Mouse (Mus musculus) CD4-positive, CD25-positive, alpha-beta regulatory T cell, adult 2 months (primary cell): Measurements from ENCODE around the gene Dync1li1.
A peak's percentile ranks its signal among the peaks of the same experiment; 100 is the strongest.
"Not testable (repeated sequence)": the region's sequence is repeated elsewhere in the genome, so short reads cannot be mapped to it uniquely, and the experiment has no call there.

ENCODE experiments used
- DNase-seq: peaks from one replicate; pipeline ENCODE4 v3.0.0-alpha.2; 2012; ENCODE audit warnings: low read depth, low spot score

Dync1li1 gene

GRCm38 (mm10) chr9:114673626-114674025 lies 15.0 kb upstream of the Dync1li1 start:
- DNase-seq = no peak

- no peak for DNase-seq
These were observed 10.0 kb upstream of the Dync1li1 start for GRCm38 (mm10) chr9:114678576-114678975.

DNA sequence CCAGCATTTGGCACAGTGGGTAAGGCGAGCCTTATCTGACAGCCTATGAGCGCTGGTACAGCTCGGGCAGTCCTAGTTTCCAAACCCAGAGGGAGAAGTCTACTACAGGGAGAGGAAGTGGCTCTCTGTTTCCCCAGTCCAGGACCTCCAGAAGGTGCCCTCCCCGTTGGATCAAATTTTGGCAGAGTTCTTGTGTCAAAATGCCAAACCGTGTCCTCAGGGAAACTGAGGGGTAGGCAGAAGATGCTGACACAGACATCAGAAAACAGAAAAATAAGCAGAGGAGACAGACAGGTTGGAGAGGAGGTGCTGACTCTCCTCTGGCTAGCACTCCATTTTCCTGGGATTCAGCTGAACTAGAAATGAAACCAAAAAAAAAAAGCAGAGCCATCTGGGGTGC lies 8.6 kb upstream of the Dync1li1 start:
- no peak for DNase-seq

DNA sequence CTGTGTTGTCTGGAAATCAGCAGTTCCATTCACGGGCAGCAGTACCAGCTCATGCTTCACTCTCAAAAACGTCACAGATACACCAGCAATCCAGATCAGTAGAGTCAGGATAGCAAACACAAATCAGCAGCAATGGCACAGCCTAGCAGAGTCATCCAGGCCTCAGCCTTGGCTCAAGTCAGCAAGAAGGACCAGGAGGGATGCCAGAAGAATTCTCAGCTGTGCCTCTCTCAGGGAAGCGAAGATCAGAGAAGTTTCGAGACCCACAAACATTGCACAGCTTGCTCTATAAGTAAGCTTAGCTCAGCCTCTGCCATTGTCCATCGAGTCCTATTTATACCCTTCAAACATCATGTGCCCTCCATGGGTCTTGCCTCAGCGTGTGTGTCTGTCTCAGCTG lies 8.1 kb upstream of the Dync1li1 start:
- DNase-seq = no peak

DNA sequence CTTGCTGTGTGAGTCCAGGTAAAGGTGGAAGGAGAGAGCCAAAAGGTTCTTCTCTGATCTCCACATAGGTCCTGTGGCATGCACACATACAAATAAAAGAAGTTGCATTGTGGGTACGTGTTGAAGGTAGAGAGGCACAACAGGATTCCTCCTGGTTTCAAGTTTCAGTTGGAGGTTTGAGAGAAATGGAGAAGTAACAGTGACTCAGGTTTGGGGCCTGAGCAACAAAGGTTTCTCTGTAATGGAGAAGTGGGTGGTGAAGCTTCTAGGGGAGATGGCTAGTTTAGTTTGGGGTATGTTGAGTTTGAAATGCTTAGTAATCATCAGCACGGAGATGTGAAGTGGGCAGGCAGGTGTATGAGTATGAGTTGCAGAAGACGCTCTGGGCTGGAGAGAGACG lies 6.4 kb upstream of the Dync1li1 start:
- DNase-seq = no peak

DNA sequence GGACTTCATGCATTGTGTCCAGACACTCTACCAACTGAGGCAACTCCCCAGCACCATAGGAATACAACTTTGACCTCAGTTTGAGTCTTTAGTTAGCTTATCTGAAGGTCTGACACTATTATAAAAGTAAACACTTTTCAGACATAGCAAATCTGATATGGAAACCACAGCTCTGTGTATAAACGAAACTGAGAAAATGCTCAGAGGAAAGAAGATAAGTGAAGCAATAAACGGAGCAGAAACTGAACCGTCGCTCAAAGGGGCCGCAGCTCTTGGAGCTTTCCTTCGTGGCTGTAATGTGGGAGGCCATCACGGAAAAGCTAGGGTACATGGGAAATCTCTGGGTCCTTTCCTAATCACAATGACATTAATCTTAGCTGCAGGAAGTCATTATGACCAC lies 2.3 kb upstream of the Dync1li1 start:
- peak; percentile 17 for DNase-seq

GRCm38 (mm10) chr9:114687639-114688038 lies 951 bp upstream of the Dync1li1 start:
- peak; percentile 20 for DNase-seq

- DNase-seq = no peak
These were observed 390 bp downstream of the Dync1li1 start for GRCm38 (mm10) chr9:114688953-114689407.

DNA sequence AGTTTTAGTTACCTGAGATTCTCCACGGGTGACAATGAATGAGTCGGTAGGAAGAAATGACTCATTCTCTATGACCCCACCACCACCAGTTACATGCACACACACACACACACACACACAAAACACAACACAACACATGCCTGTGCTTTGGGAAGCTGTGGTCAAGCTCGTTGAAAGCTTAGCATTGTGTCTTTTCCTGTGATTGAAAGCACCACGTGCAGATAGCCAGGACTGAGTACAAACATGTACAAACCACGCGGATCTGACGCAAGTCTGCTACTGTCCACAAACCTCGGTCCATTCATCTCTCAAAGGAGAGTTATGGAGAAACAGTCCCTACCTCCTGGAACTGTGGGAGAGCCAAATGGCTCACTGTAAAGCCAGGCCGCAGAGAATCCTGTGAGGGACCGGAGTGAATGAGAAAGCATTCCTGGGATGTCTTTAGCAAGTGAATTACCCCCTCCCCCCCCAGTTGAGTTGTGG lies 1.6 kb downstream of the Dync1li1 start:
- DNase-seq = peak; percentile 5

DNA sequence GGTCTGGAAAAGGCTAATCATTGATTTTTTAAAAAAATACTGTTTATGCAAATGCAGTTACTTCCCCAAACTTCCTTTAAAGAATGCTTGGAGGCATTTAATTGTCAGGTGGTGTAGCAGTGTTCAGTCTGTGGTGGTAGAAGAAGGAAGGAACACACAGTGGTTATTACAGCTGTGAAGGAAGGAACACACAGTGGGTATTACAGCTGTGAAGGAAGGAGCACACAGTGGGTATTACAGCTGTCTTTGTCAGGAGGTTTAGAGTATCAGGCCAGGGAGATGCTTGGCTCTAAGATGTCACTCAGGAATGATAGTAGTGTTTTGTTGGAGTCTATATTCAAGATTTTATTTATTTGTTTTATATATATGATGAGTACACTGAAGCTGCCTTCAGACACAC lies 2.5 kb downstream of the Dync1li1 start:
- no peak for DNase-seq

DNA sequence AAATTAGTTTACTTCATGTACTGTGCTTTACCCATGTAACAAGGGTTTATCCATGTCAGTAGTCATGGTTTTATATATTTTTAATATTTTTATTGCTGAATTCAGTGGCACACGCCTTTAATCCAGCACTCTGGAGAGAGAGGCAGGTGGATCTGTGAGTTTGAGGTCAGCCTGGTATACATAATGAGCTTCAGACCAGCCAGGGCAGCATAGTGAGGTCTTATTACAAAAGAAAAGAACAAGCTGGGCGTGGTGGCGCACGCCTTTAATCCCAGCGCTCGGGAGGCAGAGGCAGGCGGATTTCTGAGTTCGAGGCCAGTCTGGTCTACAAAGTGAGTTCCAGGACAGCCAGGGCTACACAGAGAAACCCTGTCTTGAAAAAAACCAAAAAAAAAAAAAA lies 7.1 kb downstream of the Dync1li1 start:
- DNase-seq = not testable (repeated sequence)

- DNase-seq = no peak
These were observed 8.5 kb downstream of the Dync1li1 start for GRCm38 (mm10) chr9:114697072-114697471.

DNA sequence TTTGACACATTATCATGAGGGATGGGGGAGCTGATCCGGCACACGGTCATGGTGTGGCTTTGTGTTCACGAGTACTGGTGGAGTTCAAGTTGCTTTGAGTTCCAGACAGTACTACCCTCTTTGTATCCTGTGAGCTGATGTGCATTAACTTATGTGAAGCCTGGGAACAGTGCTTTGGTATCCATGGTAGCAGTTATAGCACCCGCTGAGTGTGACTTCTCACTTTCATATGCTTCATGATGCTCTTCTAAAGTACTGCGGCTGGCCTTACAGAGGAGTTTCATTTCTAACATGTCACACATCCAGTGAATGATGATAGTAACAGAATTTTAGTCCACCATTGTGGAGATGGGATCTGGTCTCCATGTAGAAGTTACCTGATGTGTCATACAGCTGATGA lies 9.3 kb downstream of the Dync1li1 start:
- DNase-seq = no peak

DNA sequence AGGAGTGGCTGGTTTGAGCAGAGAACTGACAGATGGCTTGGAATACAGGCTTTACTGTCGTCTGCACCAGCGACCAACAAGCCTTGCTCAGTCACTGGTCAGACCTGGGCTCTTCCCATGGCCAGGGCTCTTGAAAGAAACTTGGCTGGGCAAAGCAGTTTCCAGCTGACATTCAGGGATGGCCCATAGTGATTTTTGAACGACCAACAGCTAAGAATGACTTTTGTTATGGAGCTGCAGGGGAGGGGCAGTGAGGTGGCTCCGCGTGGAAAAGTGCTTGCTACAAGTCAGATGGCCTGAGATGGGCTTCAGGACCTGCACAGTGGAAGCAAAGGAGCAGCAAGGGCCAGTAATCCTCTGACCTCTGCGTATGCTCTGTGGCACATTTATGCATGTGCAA lies 10.7 kb downstream of the Dync1li1 start:
- DNase-seq = no peak

DNA sequence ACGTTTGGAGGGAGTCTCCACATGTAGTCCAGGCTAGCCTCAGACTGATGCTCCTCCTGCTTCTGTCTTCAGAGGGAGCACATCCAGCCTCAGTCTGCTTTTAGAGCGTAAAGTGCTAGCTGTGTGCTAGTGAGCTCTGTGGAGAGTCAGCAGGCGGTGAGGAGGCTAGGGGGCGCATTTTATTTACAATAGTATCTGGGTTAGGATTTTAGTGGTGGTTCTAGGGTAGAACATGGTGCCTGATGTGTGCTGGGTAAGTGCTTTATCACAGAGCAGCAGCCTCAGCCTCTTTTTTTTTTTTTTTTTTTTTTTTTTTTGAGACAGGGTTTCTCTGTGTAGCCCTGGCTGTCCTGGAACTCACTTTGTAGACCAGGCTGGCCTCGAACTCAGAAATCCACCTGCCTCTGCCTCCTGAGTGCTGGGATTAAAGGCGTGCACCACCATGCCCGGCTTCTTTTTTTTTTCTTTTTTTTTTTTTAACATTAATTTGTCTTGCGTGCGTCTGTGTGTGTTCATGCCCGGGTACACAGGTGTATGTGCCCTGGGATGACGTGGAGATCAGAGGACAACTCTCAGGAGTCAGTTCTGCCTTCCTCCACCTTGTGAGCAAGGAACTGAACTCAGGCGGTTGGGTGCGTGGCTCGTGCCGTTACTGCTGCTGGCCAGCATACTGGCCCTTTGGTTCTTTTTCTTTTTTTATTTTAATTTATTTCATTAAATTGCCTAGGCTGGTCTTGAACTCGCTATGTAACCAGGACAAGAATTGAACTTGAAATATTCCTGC lies 11.5 kb downstream of the Dync1li1 start:
- no peak for DNase-seq

- DNase-seq = no peak
These were observed 12.4 kb downstream of the Dync1li1 start for GRCm38 (mm10) chr9:114701031-114701430.

DNA sequence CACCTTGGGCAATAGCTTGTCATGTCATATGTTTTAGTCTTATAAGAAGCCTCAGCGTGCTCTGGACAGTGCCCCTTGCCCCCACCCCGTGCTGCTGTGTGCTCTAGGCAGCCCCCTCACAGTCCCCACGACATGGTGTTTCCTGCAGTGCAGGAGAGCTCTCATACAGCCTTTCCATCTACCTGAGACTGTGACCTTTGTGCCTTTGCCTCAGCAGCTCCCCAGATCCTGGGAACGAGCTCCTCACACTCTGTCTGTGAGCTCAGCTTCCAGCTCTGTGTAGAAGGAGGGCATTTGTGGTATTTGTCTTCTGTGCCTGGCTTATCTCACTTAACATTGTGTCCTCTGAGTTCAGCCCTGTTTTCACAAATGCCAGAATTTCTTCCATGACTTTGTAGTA lies 13.3 kb downstream of the Dync1li1 start:
- no peak for DNase-seq

DNA sequence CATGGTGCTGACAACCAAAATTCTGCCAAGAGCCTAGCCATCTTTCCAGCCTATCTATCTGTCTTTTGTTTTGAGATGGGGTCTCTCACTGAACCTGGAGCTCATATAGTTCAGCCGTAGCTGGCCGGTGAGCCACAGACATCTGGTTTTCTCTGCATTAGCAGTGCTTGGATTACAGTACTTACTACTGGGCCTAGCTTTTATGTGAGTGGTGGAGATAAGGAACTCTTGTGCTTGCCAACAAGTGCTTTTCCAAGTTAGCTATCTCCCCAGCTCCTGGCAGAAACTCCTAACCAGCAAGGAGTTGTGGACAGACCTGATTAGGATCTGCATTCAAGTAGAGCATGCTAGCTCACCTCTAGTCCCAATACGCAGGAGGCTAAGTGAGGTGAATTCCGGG lies 19.2 kb downstream of the Dync1li1 start:
- no peak for DNase-seq

DNA sequence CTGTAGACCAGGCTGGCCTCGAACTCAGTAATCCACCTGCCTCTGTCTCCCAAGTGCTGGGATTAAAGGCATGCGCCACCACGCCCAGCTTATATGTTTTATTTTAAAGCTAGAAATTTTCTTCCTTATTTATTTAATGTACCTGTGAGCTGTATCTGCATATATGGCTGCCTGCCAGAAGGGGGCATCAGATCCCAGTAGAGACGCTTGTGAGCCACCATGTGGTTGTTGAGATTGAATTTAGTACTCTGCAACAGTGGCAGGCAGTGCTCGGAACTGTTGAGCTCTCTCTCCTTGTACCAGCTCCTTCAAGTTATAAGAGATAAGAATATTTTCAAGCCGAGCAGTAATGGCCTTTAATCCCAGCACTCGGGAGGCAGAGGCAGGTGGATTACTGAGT lies 21.8 kb downstream of the Dync1li1 start:
- peak; percentile 76 for DNase-seq

GRCm38 (mm10) chr9:114713481-114713880 lies 24.9 kb downstream of the Dync1li1 start:
- DNase-seq = no peak

DNA sequence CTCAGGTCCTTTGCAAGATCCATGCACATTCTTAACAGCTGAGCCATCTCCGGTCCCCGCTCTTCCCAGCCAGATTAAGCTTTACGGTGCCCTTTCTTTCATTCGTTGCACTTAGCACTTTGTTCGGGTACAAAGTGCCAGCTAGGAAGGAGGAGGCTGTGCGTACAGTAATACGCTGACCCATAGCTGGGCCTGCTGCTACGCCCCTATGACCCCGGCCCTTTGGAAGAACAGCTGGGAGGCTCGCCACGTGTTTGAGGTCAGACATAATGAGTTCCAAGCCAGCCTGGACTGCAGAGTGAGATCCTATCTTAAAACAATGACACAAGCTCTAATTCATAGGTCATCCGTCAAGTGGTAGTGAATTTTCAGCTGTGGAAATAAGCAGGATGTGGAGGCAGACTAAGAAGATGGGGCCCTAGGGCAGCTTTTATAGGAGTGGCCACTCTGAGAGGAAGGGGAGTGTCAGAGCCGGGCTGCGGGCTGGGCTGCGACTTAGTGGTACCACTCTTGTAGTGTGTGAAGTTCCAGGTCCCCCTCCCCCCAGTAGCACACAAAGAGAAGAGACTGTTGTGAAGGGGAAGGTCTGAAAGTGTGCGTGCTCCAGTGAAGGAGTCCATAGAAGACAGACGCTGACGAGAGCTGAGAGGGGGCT lies 28.2 kb downstream of the Dync1li1 start:
- no peak for DNase-seq

GRCm38 (mm10) chr9:114727315-114727714 lies 38.7 kb downstream of the Dync1li1 start:
- peak; percentile 61 for DNase-seq

GRCm38 (mm10) chr9:114728432-114728831 lies 39.8 kb downstream of the Dync1li1 start:
- DNase-seq = not testable (repeated sequence)
